Mouse (Mus musculus): ENCODE data around the gene Tbc1d14. TPM values are rescaled to one million over a fixed set of nuclear protein-coding genes. Genes with fewer than 3 reads are reported as not detected.
A peak's percentile ranks its signal among the peaks of the same experiment; 100 is the strongest.

The Tbc1d14 gene
- total RNA-seq, 4 experiments from 2014 or later = 12.8 to 16.3 (median 13.8) TPM

GRCm38 (mm10) chr5:36463391-36463790 lies 129.7 kb downstream of the Tbc1d14 start:
- DNase-seq (ENCODE audit: low spot score) = no peak

GRCm38 (mm10) chr5:36462810-36463209 lies 130.3 kb downstream of the Tbc1d14 start:
- peak; percentile 74 for DNase-seq (ENCODE audit: low spot score)

GRCm38 (mm10) chr5:36461231-36461630 lies 131.8 kb downstream of the Tbc1d14 start:
- DNase-seq (ENCODE audit: low spot score) = no peak

GRCm38 (mm10) chr5:36460712-36461111 lies 132.4 kb downstream of the Tbc1d14 start:
- no peak for DNase-seq (ENCODE audit: low spot score)

- DNase-seq (ENCODE audit: low spot score) = peak; percentile 40
Measured at GRCm38 (mm10) chr5:36458926-36459325, 134.2 kb downstream of the Tbc1d14 start.

GRCm38 (mm10) chr5:36457706-36458105 lies 135.4 kb downstream of the Tbc1d14 start:
- no peak for DNase-seq (ENCODE audit: low spot score)

GRCm38 (mm10) chr5:36452821-36453220 lies 140.3 kb downstream of the Tbc1d14 start:
- no peak for DNase-seq (ENCODE audit: low spot score)

- DNase-seq (ENCODE audit: low spot score) = no peak
Measured at GRCm38 (mm10) chr5:36451872-36452389, 141.1 kb downstream of the Tbc1d14 start.

- DNase-seq (ENCODE audit: low spot score) = no peak
Measured at GRCm38 (mm10) chr5:36451119-36451518, 142.0 kb downstream of the Tbc1d14 start.

- DNase-seq (ENCODE audit: low spot score) = peak; percentile 22
Measured at GRCm38 (mm10) chr5:36449710-36450358, 143.2 kb downstream of the Tbc1d14 start.

- DNase-seq (ENCODE audit: low spot score) = no peak
Measured at GRCm38 (mm10) chr5:36447872-36448271, 145.2 kb downstream of the Tbc1d14 start.

GRCm38 (mm10) chr5:36446166-36446890 lies 146.7 kb downstream of the Tbc1d14 start:
- DNase-seq (ENCODE audit: low spot score) = no peak

- DNase-seq (ENCODE audit: low spot score) = no peak
Measured at GRCm38 (mm10) chr5:36445028-36445427, 148.0 kb downstream of the Tbc1d14 start.

- DNase-seq (ENCODE audit: low spot score) = no peak
Measured at GRCm38 (mm10) chr5:36444611-36445010, 148.5 kb downstream of the Tbc1d14 start.

- DNase-seq (ENCODE audit: low spot score) = no peak
Measured at GRCm38 (mm10) chr5:36440741-36441140, 152.3 kb downstream of the Tbc1d14 start.

Other genes with a start within 250 kb of the Tbc1d14 start
- gene Sorcs2, start 195.1 kb downstream of the Tbc1d14 start, total RNA-seq (2022) = 1 to 10 TPM; 5.0 to 9.4 (median 7.6) TPM
- gene Grpel1, start 128.3 kb downstream of the Tbc1d14 start, total RNA-seq (2022) = 10 to 100 TPM; 61.7 to 66.2 (median 64.4) TPM
- gene Tada2b, start 109.0 kb downstream of the Tbc1d14 start, total RNA-seq (2022) = 10 to 100 TPM; 13.8 to 17.5 (median 15.3) TPM
- under 1 TPM; 0.25 to 0.49 (median 0.31) TPM for gene Ccdc96, start 108.7 kb downstream of the Tbc1d14 start, total RNA-seq (2022)
- gene D5Ertd579e, start 102.7 kb upstream of the Tbc1d14 start, total RNA-seq (2022) = 10 to 100 TPM; 89.7 to 97.8 (median 92.7) TPM
- 10 to 100 TPM; 10.6 to 11.4 (median 11.3) TPM for gene Bloc1s4, start 155.4 kb upstream of the Tbc1d14 start, total RNA-seq (2022)
- 100 to 1,000 TPM; 261 to 277 (median 272) TPM for gene Mrfap1, start 203.5 kb upstream of the Tbc1d14 start, total RNA-seq (2022)
- gene Man2b2, start 237.4 kb upstream of the Tbc1d14 start, total RNA-seq (2022) = 10 to 100 TPM; 26.2 to 27.8 (median 27.1) TPM